Mouse (Mus musculus) thymus, postnatal 0 days (tissue): ENCODE results near the gene Il1f10. TPM values are rescaled to one million over a fixed set of nuclear protein-coding genes. Genes with fewer than 3 reads are reported as not detected.
A peak's percentile ranks its signal among the peaks of the same experiment; 100 is the strongest.

Experiments used
- DNase-seq: peaks from one replicate; pipeline ENCODE4 v3.0.0-alpha.2; 2015; ENCODE audit warnings: low spot score
- polyA plus RNA-seq: library from polyadenylated mRNA; unstranded; fragments of >200 nt; fragmentation: Nextera tagmentation; extraction: Ambion mirVana; gene quantifications from 2 replicates; pipeline ENCODE4 v1.2.1, GENCODE M21; 2015

The Il1f10 gene
- polyA plus RNA-seq, result 0.38 TPM in 1 of 2 replicates, not detected in the other

GRCm38 (mm10) chr2:24290896-24291295 is at the start of gene Il1f10:
Il1f10 (plus strand) TSS chr2:24291196.
- no peak for DNase-seq

DNA sequence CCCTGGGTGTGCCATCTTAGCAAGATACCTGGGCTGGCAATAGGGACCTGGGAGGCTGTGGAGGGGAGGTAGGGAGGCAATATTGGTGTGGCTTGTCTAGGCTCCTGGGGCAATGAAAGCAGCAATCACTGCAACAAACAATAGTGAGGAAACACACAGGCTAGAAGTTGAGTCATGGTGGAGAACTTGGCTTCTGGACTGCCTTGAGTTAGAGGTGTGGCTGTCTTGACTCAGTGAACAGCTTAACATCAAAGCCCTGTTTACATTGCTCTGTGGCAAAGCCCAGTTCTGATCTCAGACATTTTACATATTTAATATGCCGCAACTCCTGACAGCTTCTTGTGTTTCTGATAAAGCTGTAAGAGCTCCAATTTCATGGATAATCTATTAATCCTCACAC is 23.5 kb upstream of the Il1f10 start:
- DNase-seq, result no peak

DNA sequence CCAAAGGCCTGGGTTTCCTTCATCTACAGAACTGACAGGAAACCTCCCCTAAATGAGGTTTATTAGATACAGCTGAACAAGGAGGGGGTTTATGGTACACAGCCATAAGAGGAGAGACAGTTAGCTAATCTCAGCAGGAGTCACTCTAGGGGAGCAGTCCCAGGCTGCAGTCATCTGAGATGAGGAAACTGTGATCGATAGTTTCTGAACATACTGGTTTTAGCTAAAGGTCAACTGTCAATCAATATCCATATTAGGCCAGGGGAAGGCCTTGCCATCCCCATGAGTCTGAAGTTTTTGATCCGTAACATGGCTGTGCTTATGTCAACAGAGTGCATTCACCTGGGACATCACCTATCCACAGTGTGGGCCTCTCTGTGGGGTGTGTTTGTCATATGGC is 17.4 kb upstream of the Il1f10 start:
- DNase-seq, result no peak

GRCm38 (mm10) chr2:24275146-24275545 is 15.8 kb upstream of the Il1f10 start:
- DNase-seq, result no peak

GRCm38 (mm10) chr2:24276654-24277053 is 14.3 kb upstream of the Il1f10 start, which contains the start of gene Il1f5:
Il1f5 (plus strand) TSS chr2:24276954.
- DNase-seq, result no peak

DNA sequence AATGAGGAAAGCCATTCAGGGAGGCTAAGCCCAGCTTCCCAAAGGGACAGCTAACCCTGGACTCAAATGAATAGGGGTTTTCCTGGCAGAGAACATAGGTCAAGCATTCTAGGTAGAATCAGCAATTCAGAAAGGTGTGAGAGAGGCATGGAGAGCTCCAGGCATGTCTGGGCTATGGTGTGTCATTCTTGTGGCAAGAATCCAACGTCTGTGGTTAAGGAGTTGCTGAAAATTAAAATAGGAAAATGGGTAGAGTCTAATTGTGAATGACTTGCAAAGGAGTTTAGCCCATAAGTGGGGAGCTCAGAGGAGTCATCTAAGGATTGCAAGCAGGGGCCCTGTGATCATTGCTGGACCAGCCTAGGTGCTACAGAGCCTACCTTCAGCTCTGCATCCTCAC is 3.6 kb downstream of the Il1f10 start:
- no peak for DNase-seq

DNA sequence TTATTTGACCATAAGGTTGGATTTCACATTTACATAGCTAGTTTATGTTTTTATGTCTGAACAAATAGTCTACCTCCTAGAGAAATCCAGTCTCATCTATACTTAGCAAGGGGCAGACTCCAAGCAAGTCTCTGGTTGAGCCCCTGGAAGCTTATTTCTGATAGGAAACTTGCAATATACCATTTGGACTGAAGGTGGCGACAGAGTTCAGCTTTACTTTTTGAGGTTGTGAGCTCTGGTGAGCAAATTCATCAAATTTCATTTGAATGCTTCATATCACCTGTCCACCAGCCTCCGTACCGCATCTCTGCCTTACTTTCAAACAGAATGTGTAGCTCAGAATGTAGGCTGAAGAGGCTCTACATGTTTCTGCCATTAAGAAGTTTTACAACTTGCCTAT is 5.8 kb downstream of the Il1f10 start:
- peak; percentile 69 for DNase-seq

GRCm38 (mm10) chr2:24311302-24312001 is 20.5 kb downstream of the Il1f10 start:
- peak; percentile 8 for DNase-seq

GRCm38 (mm10) chr2:24316919-24317318 is 25.9 kb downstream of the Il1f10 start:
- no peak for DNase-seq

DNA sequence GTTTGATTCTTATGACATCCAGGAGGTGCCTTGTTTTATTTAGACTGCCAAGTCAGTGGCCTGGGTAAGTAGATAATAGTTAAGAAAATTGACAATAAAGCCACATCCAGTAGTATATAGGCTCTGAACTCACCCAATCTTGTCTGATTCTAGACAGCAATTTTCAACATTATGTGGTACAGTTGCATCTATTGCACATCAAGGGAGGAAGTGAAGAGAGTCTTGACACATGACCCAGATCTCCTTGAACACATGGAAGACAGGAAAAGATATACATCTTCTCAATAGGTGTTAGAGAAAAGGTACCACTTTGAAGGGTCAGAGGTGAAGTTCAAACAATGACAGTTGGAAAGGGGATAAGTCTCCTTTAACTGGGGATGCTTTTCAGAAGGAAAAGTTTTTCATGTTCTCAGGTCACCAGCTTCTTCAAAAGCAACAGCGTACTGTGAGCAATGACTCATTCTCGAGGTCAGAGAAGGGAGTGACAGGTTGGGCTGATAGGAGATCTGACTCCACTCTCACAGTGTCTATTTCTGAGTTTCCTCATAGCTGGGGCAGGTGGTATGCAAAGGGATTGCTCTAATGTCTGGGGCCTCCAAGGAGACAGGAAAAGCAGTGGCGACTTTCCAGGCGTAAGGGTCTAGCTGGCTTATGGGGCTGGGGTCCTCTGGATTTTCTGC is 27.1 kb downstream of the Il1f10 start:
- no peak for DNase-seq

- no peak for DNase-seq
Measured at GRCm38 (mm10) chr2:24335333-24335732, 44.3 kb downstream of the Il1f10 start.

DNA sequence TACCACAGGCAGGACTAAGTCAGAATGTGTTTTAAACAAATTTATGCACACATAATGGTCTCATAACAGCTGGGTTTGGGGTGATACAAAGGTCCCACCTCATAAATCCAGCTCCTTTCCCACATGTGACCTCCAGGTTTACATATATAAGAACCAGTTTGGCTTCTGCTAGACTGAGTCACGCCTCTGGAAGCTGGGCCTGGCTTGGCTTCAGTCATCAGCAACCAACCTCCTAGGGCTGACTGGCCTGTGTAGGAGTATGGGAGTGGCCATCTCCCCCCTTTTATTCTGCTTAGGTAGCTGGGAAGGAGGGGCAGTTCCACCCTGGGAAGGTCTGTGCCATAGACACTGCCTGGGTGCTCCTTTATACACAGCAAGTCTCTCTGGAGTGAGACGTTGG is 45.5 kb downstream of the Il1f10 start, which contains the start of gene Il1rn:
Gene Il1rn, plus strand, starts transcription at position 309 of the 400 bp plus-strand sequence.
- no peak for DNase-seq

GRCm38 (mm10) chr2:24341395-24341885 is 50.4 kb downstream of the Il1f10 start:
- DNase-seq, result no peak

Other genes with a start within 250 kb of the Il1f10 start
- 0.49 and 0.56 TPM in 2 replicates for gene Hnmt, start 241.8 kb upstream of the Il1f10 start, polyA plus RNA-seq
- gene Tbpl2, start 194.6 kb upstream of the Il1f10 start, polyA plus RNA-seq, result not detected in 2 replicates
- gene Il1f8, start 138.0 kb upstream of the Il1f10 start, polyA plus RNA-seq, result not detected in 2 replicates
- 0.16 TPM in 1 of 2 replicates, not detected in the other for gene Il1f9, start 104.7 kb upstream of the Il1f10 start, polyA plus RNA-seq
- 0.36 and 0.83 TPM in 2 replicates for gene Il1f6, start 75.8 kb upstream of the Il1f10 start, polyA plus RNA-seq
- gene Il1f5, start 14.2 kb upstream of the Il1f10 start, polyA plus RNA-seq, result 0.22 and 0.36 TPM in 2 replicates
- gene Il1rn, start 45.7 kb downstream of the Il1f10 start, polyA plus RNA-seq, result 3.9 TPM in 2 replicates
- 39.5 and 42.1 TPM in 2 replicates for gene Psd4, start 76.4 kb downstream of the Il1f10 start, polyA plus RNA-seq
- 0.07 and 0.17 TPM in 2 replicates for gene Pax8, start 184.4 kb downstream of the Il1f10 start, polyA plus RNA-seq